Mouse (Mus musculus) lung, embryonic 16.5 days (tissue): ENCODE results near the gene P3h1. TPM values are rescaled to one million over a fixed set of nuclear protein-coding genes. Genes with fewer than 3 reads are reported as not detected.

Experiments
- polyA plus RNA-seq: library from polyadenylated mRNA; unstranded; fragments of >200 nt; fragmentation: Nextera tagmentation; extraction: Ambion mirVana; gene quantifications from 2 replicates; pipeline ENCODE4 v1.2.1, GENCODE M21; 2015

Gene P3h1
- polyA plus RNA-seq, 1 experiment from 2014 or later = 36.2 TPM

Other genes starting within 250 kb of the P3h1 start
- 89.7 and 95.7 TPM in 2 replicates for gene Slc2a1, start 124.2 kb upstream of the P3h1 start, polyA plus RNA-seq
- gene Zfp691, start 58.7 kb upstream of the P3h1 start, polyA plus RNA-seq = 9.0 and 9.3 TPM in 2 replicates
- gene Ermap, start 42.9 kb upstream of the P3h1 start, polyA plus RNA-seq = 1.4 and 4.3 TPM in 2 replicates
- gene Svbp, start 37.6 kb upstream of the P3h1 start, polyA plus RNA-seq = 114 and 123 TPM in 2 replicates
- not detected in 2 replicates for gene Tmem269, start 14.7 kb upstream of the P3h1 start, polyA plus RNA-seq
- 26.5 and 30.8 TPM in 2 replicates for gene AU022252, start 203 bp upstream of the P3h1 start, polyA plus RNA-seq
- 0.15 and 0.18 TPM in 2 replicates for gene Cldn19, start 22.5 kb downstream of the P3h1 start, polyA plus RNA-seq
- gene Ybx1, start 61.7 kb downstream of the P3h1 start, polyA plus RNA-seq = 412 and 442 TPM in 2 replicates
- gene Ppih, start 87.6 kb downstream of the P3h1 start, polyA plus RNA-seq = 86.8 and 91.9 TPM in 2 replicates
- gene Ccdc30, start 182.6 kb downstream of the P3h1 start, polyA plus RNA-seq = 6.1 and 9.3 TPM in 2 replicates
- gene Ppcs, start 189.5 kb downstream of the P3h1 start, polyA plus RNA-seq = 31.5 and 33.9 TPM in 2 replicates
- gene Zmynd12, start 189.9 kb downstream of the P3h1 start, polyA plus RNA-seq = 2.0 and 2.1 TPM in 2 replicates